Mouse (Mus musculus) ovary, adult 2 months (tissue): ENCODE measurements around the gene Cdc42se1. TPM values are rescaled to one million over a fixed set of nuclear protein-coding genes. Genes with fewer than 3 reads are reported as not detected.

Experiments
- polyA plus RNA-seq: library from polyadenylated mRNA; depleted of rRNA; stranded (reverse); fragments of >200 nt; gene quantifications from 2 replicates; pipeline ENCODE4 v1.2.3, GENCODE M21; 2012; rRNA removed

Gene Cdc42se1
- 36.7 and 47.9 TPM in 2 replicates for polyA plus RNA-seq

DNA sequence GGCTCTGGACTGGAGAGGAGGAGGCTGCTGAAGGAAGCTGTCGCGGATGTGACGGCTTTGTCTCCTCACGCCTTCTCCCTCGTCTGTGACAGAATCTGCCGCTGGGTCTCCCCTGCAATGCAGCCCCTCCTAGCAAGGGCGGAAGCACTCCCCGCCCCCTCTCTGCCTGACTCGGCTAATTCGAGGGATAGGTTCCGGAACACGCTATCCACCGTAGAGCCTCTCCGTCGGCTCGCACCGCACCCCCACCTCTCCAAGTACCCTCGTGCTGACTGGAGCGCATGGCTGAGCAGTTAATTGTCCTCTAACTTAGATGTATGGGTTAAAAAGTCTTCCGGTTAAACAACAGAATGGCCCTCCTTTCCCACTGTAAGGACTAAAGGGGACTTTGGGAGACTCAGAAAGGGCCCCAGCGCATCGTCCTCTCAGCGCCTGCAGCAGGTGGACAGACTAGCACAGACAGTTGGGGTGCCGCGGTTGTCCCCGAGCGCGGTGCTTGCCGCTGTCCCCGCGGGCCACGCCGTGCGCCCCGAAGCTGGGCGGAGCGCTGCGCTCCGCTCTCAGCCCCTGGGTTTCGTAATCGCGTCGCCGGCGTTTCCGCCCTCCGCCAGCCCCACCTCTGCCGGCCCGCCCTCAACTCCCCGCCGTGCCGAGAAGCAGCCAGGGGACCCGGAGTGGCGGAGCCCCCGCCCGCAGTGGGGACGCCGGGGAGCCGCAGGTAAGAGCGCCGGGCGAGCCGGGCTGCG lies at the start of gene Cdc42se1:
Gene Cdc42se1 (plus strand): TSS at position 585 of the 746 bp plus-strand sequence.

DNA sequence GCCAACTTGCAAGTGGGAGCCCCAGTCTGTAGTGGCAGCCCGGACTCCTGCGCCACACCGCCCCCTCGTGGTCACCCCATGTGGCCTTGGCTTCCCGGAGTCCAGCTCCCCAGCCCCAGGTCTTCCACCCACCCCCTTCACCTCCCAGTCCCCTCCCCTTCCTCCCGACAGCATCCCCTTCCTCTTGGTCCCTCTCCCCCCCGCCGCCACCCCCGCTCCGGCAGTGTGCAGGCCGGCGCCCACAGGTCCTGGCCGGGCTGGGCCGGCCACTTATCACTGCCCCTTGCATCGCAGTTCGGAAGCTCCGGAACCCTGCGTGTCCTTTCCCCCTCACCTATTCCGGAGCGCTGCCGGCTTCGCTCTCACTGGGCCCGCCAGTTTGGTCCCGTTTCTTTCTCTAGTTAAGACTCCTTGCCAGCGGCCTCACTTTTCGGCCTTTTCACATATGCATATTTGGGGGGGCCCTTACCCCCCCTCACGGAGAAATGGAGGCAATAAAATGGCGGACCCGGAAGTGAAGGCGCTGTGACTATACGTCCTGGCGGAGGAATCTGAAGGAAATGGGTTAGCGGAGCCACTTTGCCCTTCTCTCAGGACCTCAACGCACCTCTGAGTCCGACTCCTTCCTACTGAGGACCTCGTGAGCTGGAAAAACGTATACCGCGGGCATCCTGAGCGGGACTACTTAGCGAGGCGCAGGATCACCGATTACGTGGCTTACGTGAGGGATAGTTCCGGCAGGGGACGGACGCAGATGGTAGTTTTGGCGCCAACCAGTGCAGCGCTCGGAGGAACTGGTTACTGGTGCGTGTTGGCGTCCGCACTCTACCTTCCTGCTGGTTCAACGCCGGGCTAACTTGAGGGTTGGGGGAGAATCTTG lies 11.0 kb upstream of the Cdc42se1 start, which contains the start of gene Gabpb2:
Gene Gabpb2 (minus strand): TSS at position 662 of the 880 bp plus-strand sequence.

DNA sequence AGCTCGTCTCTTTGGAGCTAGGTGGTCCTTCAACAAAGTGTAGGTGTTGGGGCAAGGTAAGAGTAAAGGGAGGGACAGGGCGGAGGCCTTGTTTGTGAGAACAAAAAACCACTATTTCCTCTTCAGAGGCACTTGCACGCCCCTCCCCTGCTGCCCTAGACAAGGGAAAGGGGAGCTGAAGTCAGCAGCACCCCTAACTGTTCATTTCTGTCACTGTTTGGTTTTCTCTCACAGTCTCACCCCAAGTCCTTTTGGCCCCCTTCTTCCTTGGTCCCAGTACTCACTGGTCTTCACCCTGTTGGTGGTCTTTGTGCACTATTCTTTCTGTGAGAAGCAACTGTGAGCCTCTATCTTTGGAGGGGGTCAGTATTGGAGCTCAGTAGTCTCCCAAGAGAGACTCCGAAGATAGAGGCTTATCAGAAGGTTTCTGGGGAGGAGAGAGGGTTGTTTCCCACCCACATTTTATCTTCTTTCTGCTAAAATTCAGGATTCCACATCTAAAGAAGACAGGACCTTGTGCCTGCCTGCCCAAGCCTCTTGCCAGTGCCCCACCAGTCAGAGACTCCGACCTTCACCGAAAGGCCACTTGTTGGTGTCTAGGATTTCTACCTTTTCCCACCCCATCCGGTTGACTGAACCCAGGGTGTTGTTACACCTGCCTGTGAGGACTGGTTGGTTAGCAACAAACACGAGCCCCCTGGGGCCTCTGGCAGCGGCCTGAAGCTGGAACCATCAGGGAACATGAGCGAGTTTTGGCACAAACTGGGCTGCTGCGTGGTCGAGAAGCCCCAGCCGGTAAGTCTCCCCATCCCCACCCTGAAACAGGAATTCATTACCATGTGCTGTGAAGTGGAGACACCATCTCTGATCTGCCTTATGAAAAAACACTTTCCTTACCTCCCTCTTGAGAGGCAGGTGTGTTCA lies 3.0 kb downstream of the Cdc42se1 start, which contains the start of gene Mllt11:
Gene Mllt11 (minus strand): TSS at position 874 of the 924 bp plus-strand sequence.

GRCm38 (mm10) chr3:95241498-95241897 lies 13.0 kb downstream of the Cdc42se1 start, which contains the start of gene Gm128:
Gm128 (minus strand) TSS chr3:95241598.

GRCm38 (mm10) chr3:95250783-95251424 lies 22.4 kb downstream of the Cdc42se1 start, which contains the start of gene Bnipl:
Bnipl (minus strand) TSS chr3:95251193.

GRCm38 (mm10) chr3:95281216-95282126 lies 52.9 kb downstream of the Cdc42se1 start, which contains the start of the genes Mindy1 and Prune1:
Mindy1 (plus strand) TSS chr3:95281345.
Prune1 (minus strand) TSS chr3:95282076.

Other genes with a start within 250 kb of the Cdc42se1 start
- 33.2 and 37.2 TPM in 2 replicates for gene Zfp687, start 213.3 kb upstream of the Cdc42se1 start, polyA plus RNA-seq
- 182 and 241 TPM in 2 replicates for gene Psmd4, start 186.1 kb upstream of the Cdc42se1 start, polyA plus RNA-seq
- 21.6 and 26.0 TPM in 2 replicates for gene Pip5k1a, start 121.8 kb upstream of the Cdc42se1 start, polyA plus RNA-seq
- 109 and 113 TPM in 2 replicates for gene Vps72, start 117.7 kb upstream of the Cdc42se1 start, polyA plus RNA-seq
- 0.54 and 0.90 TPM in 2 replicates for gene Tmod4, start 104.3 kb upstream of the Cdc42se1 start, polyA plus RNA-seq
- gene Scnm1, start 94.7 kb upstream of the Cdc42se1 start, polyA plus RNA-seq = 27.2 and 45.0 TPM in 2 replicates
- gene Lysmd1, start 94.6 kb upstream of the Cdc42se1 start, polyA plus RNA-seq = 5.7 and 5.8 TPM in 2 replicates
- 9.1 and 13.7 TPM in 2 replicates for gene Tnfaip8l2, start 86.4 kb upstream of the Cdc42se1 start, polyA plus RNA-seq
- 45.0 and 53.2 TPM in 2 replicates for gene Sema6c, start 68.3 kb upstream of the Cdc42se1 start, polyA plus RNA-seq
- gene Gabpb2, start 10.8 kb upstream of the Cdc42se1 start, polyA plus RNA-seq = 8.6 and 10.3 TPM in 2 replicates
- gene Mllt11, start 3.4 kb downstream of the Cdc42se1 start, polyA plus RNA-seq = 12.2 and 17.0 TPM in 2 replicates
- 0.68 and 1.1 TPM in 2 replicates for gene Gm128, start 12.9 kb downstream of the Cdc42se1 start, polyA plus RNA-seq
- 3.2 and 4.9 TPM in 2 replicates for gene Bnipl, start 22.5 kb downstream of the Cdc42se1 start, polyA plus RNA-seq
- 164 and 221 TPM in 2 replicates for gene Mindy1, start 52.6 kb downstream of the Cdc42se1 start, polyA plus RNA-seq
- 21.5 and 27.0 TPM in 2 replicates for gene Prune1, start 53.3 kb downstream of the Cdc42se1 start, polyA plus RNA-seq
- gene Anxa9, start 78.4 kb downstream of the Cdc42se1 start, polyA plus RNA-seq = 2.6 and 3.0 TPM in 2 replicates
- 71.0 and 104 TPM in 2 replicates for gene Cers2, start 86.1 kb downstream of the Cdc42se1 start, polyA plus RNA-seq
- gene Setdb1, start 128.5 kb downstream of the Cdc42se1 start, polyA plus RNA-seq = 14.4 and 18.9 TPM in 2 replicates
- gene 4930558C23Rik, start 174.1 kb downstream of the Cdc42se1 start, polyA plus RNA-seq = not detected in 2 replicates
- gene Arnt, start 205.7 kb downstream of the Cdc42se1 start, polyA plus RNA-seq = 49.7 and 68.6 TPM in 2 replicates